Mouse (Mus musculus) hindbrain, embryonic 14.5 days (tissue): ENCODE measurements at regions not wholly inside any gene's neighbourhood (a gene's known extent, or its start where the extent isn't known, plus 50 kb on each side); places are given as distances from the start of the nearest gene placed in this dataset.
A peak's percentile ranks its signal among the peaks of the same experiment; 100 is the strongest.

Experiments used
- ATAC-seq: fragments of 200-750 bp; cut with Nextera tagmentation; 2 replicates; pipeline ENCODE4 v1.8.0; 2017; ENCODE audit warnings: moderate number of reproducible peaks, mild to moderate bottlenecking, moderate TSS enrichment, moderate library complexity; ENCODE audit not compliant: low FRiP score
- DNase-seq: peaks from one replicate; pipeline ENCODE4 v3.0.0-alpha.2; 2015; ENCODE audit warnings: low spot score
- H3K27ac ChIP-seq: fragments of 300-500 bp; sonication (generic); 2 replicates; pipeline ENCODE4 v1.5.1; 2014; ENCODE audit warnings: mild to moderate bottlenecking, moderate library complexity
- H3K27me3 ChIP-seq: fragments of 300-500 bp; sonication (generic); 2 replicates; pipeline ENCODE4 v1.6.1; 2014; ENCODE audit warnings: mild to moderate bottlenecking, low read length, mixed read lengths; ENCODE audit not compliant: control insufficient read depth, insufficient read depth
- H3K36me3 ChIP-seq: fragments of 300-500 bp; sonication (generic); replicated peaks from 2 replicates; pipeline ENCODE4 v1.6.1; 2014; ENCODE audit not compliant: control insufficient read depth, insufficient read depth
- H3K4me1 ChIP-seq: fragments of 300-500 bp; sonication (generic); replicated peaks from 2 replicates; pipeline ENCODE4 v1.6.1; 2014; ENCODE audit warnings: antibody characterized with exemption, low read length, mixed read lengths; ENCODE audit not compliant: control insufficient read depth, insufficient read depth
- H3K4me2 ChIP-seq: fragments of 300-500 bp; sonication (generic); replicated peaks from 2 replicates; pipeline ENCODE4 v1.6.1; 2014; ENCODE audit warnings: mild to moderate bottlenecking, moderate library complexity
- H3K4me3 ChIP-seq: fragments of 300-500 bp; sonication (generic); replicated peaks from 2 replicates; pipeline ENCODE4 v1.5.1; 2014; ENCODE audit warnings: mild to moderate bottlenecking, low read length
- H3K9ac ChIP-seq: fragments of 300-500 bp; sonication (generic); 2 replicates; pipeline ENCODE4 v1.6.1; 2014
- H3K9me3 ChIP-seq: fragments of 300-500 bp; sonication (generic); 2 replicates; pipeline ENCODE4 v1.6.1; 2016; ENCODE audit warnings: low read length; ENCODE audit not compliant: control insufficient read depth
- WGBS: fragments of 180-500 bp; shearing (Covaris S2); extraction: QIAGEN DNeasy Blood & Tissue Kit; methylation state at CpG from one replicate; pipeline ENCODE4 v1.1.7; 2014; 5-methylcytosine and 5-hydroxymethylcytosine counted together

DNA sequence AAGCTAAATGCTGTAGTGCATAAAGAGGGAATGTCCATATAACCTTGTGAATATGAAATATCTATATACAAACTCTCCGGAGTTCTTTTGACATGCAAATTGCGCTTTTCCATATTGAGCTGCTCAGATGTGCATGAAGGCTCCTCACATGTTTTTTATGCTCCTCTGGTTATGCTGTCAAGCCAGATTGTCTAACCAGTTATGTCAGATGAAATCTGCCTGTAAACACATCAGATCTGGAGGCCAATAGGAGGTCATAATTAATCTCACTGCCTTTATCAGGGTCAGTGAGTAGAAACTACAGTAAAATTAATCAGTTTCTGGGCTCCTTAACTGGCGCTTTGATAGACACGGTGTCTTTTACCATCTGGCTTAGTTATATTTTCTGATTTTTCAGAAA is 809.9 kb downstream of the Gbe1 start:
- Histone ChIP-seq H3K9me3 (no peaks in the 10 kb centered on the region), H3K27me3 (no peaks in the 10 kb centered on the region), H3K4me3 (no peak overlapping the region), H3K27ac (no peak overlapping the region), H3K36me3 (no peaks in the 10 kb centered on the region), H3K4me1 (no peaks in the 10 kb centered on the region), H3K4me2 (no peak overlapping the region), H3K9ac (no peak overlapping the region)
- ATAC-seq (no peak), DNase-seq (peak; percentile 31)
- WGBS = 76% methylated on average over 4 of the region's 4 CpGs

- Histone ChIP-seq H3K4me1 (no peaks in the 10 kb centered on the region), H3K27ac (no peak overlapping the region), H3K36me3 (no peaks in the 10 kb centered on the region), H3K9me3 (no peaks in the 10 kb centered on the region), H3K4me2 (no peak overlapping the region), H3K9ac (no peak overlapping the region), H3K27me3 (no peaks in the 10 kb centered on the region), H3K4me3 (no peak overlapping the region)
- no peak for ATAC-seq
- no peak for DNase-seq
Measured at GRCm38 (mm10) chr16:71132826-71133225, 819.1 kb downstream of the Gbe1 start.

DNA sequence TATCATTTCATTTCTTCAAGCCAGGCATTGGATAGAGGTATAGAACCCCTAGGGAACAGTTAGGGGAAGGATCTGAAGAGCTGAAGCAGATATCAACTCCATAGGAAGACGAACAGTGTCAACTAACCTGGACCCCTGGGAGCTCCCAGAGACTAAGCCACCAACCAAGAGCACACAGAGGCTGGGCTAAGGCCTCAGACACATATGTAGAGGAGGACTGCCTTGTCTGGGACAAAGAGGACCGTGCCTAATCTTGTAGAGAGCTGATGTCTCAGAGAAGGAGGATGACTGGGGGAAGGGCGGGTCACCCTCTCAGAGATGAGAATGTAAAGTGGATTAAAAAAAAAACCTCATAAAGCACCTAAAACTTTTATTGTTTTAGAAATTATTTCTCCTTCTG is 824.9 kb downstream of the Gbe1 start:
- no peak overlapping the region for H3K4me3 ChIP-seq
- no peak overlapping the region for H3K27ac ChIP-seq
- WGBS = 84% methylated on average over 3 of the region's 3 CpGs
- DNase-seq (no peak), ATAC-seq (no peak)
- no peaks in the 10 kb centered on the region for H3K36me3 ChIP-seq
- H3K27me3 ChIP-seq = no peaks in the 10 kb centered on the region
- no peaks in the 10 kb centered on the region for H3K9me3 ChIP-seq
- no peak overlapping the region for H3K4me2 ChIP-seq
- H3K9ac ChIP-seq = no peak overlapping the region
- no peaks in the 10 kb centered on the region for H3K4me1 ChIP-seq
